ENCODE assay signal across 8 mouse cellular contexts in the genomic region with DNA sequence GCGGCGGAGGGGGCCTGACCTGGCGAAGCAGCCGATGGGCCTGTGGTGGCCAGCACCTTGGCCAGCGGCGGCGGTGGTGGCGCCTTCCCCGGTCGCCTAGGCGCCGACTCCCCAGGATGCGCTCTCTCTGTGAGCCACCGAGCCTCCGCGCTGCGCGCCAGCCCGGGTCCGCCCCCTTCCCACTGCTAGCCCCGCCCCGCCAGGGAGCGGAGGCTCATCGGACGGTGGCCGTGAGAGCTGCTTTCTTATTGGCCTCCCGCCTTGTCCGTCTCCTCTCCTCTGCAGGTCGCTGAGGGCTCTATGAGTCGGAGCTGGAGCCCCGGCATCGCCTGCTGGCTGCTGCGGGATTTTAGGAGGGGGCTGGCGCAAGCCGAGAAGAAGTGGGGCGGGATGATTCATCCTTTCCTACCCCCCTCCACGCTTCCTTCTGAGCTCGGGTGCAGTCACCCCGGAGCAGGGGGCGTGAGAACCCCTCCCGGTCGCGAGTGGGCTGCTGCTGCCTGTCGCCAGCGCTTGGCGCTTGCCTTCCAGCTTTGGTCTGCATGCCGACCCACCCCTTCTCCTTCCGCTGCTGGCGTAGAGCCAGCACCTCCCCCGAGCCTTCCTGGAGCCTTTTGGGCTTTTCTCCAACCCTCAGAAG. TPM values are rescaled to one million over a fixed set of nuclear protein-coding genes. Genes with fewer than 3 reads are reported as not detected.
DNase-seq lines count a peak whose midpoint lies in the region; ATAC-seq lines count a peak whose summit lies in the region.

Gene Trim9 (minus strand): TSS at position 413 of the 640 bp plus-strand sequence.

- intact Hi-C loops in gastrocnemius, postnatal 14 days (cut with DNase I; ENCODE audit: low total_unique reads), result no loop called here

- DNase-seq in adrenal gland, adult 18-20 months (ENCODE audit: low spot score in 2 of 2), result peak; percentile 83 to 91
- peak; percentile 98 for DNase-seq in embryo, embryonic 10.5 days (ENCODE audit: low spot score)
- peak; percentile 91 for DNase-seq in gastrocnemius, postnatal 14 days
- DNase-seq in left cerebral cortex, adult 9 months (ENCODE audit: low spot score in 2 of 2), result peak; percentile 98
- DNase-seq in right cerebral cortex, postnatal 25 days, result peak; percentile 98
- peak; percentile 68 to 88 for DNase-seq in urinary bladder, postnatal 36 days (ENCODE audit: low spot score in 2 of 2)

- peak; percentile 83 for ATAC-seq in inflammation-experienced regulatory T-cells, adult 6 months
- peak; percentile 97 for ATAC-seq in megakaryocyte progenitor cell, adult 5-6 weeks (replicated peaks; ENCODE audit: poor library complexity)

RNA-seq across cellular contexts. Expression of gene Trim9, which starts in this region (rescaled TPM):
- 1 to 10 TPM; 1.7 to 2.0 TPM for total RNA-seq in adrenal gland, adult 18-20 months (2021)
- under 1 TPM; 0.18 to 0.21 TPM for total RNA-seq in gastrocnemius, postnatal 14 days (2021)
- polyA plus RNA-seq in inflammation-experienced regulatory T-cells, adult 6 months (2017; shearing (Covaris generic)), result not detected
- total RNA-seq in megakaryocyte progenitor cell, adult 5-6 weeks (2015), result 0.17 and 0.30 TPM in 2 replicates
- total RNA-seq in megakaryocyte progenitor cell, adult 5-6 weeks (2017), result 0.29 and 0.30 TPM in 2 replicates

Comparison
In these comparisons a context has a peak if more than half of its experiments do, and no peak if none do; other contexts are left out.
1. Peak in every context shown above with its lines: DNase-seq and ATAC-seq.
2. Peak in DNase-seq in gastrocnemius, postnatal 14 days; RNA of the gene not detected or under 1 TPM.
3. Peak in ATAC-seq in inflammation-experienced regulatory T-cells, adult 6 months; RNA of the gene not detected or under 1 TPM.
4. Peak in ATAC-seq in megakaryocyte progenitor cell, adult 5-6 weeks; RNA of the gene not detected or under 1 TPM.